Mouse (Mus musculus) kidney, embryonic 14.5 days (tissue): Measurements from ENCODE around the gene Kcnma1. TPM values are rescaled to one million over a fixed set of nuclear protein-coding genes. Genes with fewer than 3 reads are reported as not detected.

Experiments
- ATAC-seq: fragments of 200-750 bp; cut with Nextera tagmentation; 2 replicates; pipeline ENCODE4 v1.8.0; 2017; ENCODE audit warnings: moderate number of reproducible peaks, mild to moderate bottlenecking, moderate TSS enrichment, moderate library complexity; ENCODE audit not compliant: low FRiP score, low TSS enrichment
- H3K27ac ChIP-seq: fragments of 300-500 bp; sonication (generic); 2 replicates; pipeline ENCODE4 v1.5.1; 2014; ENCODE audit warnings: low read depth, mild to moderate bottlenecking, low read length, moderate library complexity, mixed read lengths
- H3K27me3 ChIP-seq: fragments of 300-500 bp; sonication (generic); 2 replicates; pipeline ENCODE4 v1.6.1; 2014; ENCODE audit warnings: mild to moderate bottlenecking, low read length; ENCODE audit not compliant: control insufficient read depth, insufficient read depth
- H3K36me3 ChIP-seq: fragments of 300-500 bp; sonication (generic); 2 replicates; pipeline ENCODE4 v1.6.1; 2014; ENCODE audit warnings: low read length, mixed read lengths; ENCODE audit not compliant: control insufficient read depth, insufficient read depth
- H3K4me1 ChIP-seq: fragments of 300-500 bp; sonication (generic); 2 replicates; pipeline ENCODE4 v1.6.1; 2014; ENCODE audit warnings: low read length, mixed read lengths; ENCODE audit not compliant: control insufficient read depth, insufficient read depth
- H3K4me2 ChIP-seq: fragments of 300-500 bp; sonication (generic); replicated peaks from 2 replicates; pipeline ENCODE4 v1.6.1; 2014; ENCODE audit warnings: low read depth, mild to moderate bottlenecking, low read length
- H3K4me3 ChIP-seq: fragments of 300-500 bp; sonication (generic); 2 replicates; pipeline ENCODE4 v1.5.1; 2014; ENCODE audit warnings: mild to moderate bottlenecking, low read length
- H3K9ac ChIP-seq: fragments of 300-500 bp; sonication (generic); 2 replicates; pipeline ENCODE4 v1.6.1; 2014; ENCODE audit warnings: low read depth, mild to moderate bottlenecking, low read length, moderate library complexity
- H3K9me3 ChIP-seq: fragments of 300-500 bp; sonication (generic); 2 replicates; pipeline ENCODE4 v1.6.1; 2016; ENCODE audit warnings: low read length; ENCODE audit not compliant: control insufficient read depth
- WGBS: fragments of 180-500 bp; shearing (Covaris S2); extraction: QIAGEN DNeasy Blood & Tissue Kit; methylation state at CpG from one replicate; pipeline ENCODE4 v1.1.7; 2014; 5-methylcytosine and 5-hydroxymethylcytosine counted together
- polyA plus RNA-seq: library from polyadenylated mRNA; unstranded; fragments of >200 nt; fragmentation: Nextera tagmentation; extraction: Ambion mirVana; gene quantifications from 2 replicates; pipeline ENCODE4 v1.2.1, GENCODE M21; 2014

The Kcnma1 gene
- polyA plus RNA-seq, 1 experiment from 2014 or later: 1.5 TPM

GRCm38 (mm10) chr14:23830316-23830715, 184.0 kb downstream of the Kcnma1 start:
- WGBS: 19% methylated on average over 4 of the region's 4 CpGs

GRCm38 (mm10) chr14:23828711-23829320, 185.5 kb downstream of the Kcnma1 start:
- Histone ChIP-seq H3K4me1 (peaks cover 7% of the 10 kb centered on the region), H3K27me3 (no peaks in the 10 kb centered on the region; the same call in 1 of the 2 replicates), H3K27ac (no peak overlapping the region), H3K9me3 (no peaks in the 10 kb centered on the region), H3K9ac (no peak overlapping the region), H3K4me3 (no peak overlapping the region), H3K36me3 (no peaks in the 10 kb centered on the region), H3K4me2 (no peak overlapping the region)
- 85% methylated on average over 3 of the region's 3 CpGs for WGBS
- no peak for ATAC-seq

More at GRCm38 (mm10) chr14:23830316-23830715, 184.0 kb downstream of the Kcnma1 start:
- Histone ChIP-seq H3K36me3 (no peaks in the 10 kb centered on the region), H3K4me1 (peaks cover 13% of the 10 kb centered on the region), H3K9me3 (no peaks in the 10 kb centered on the region), H3K9ac (no peak overlapping the region), H3K4me2 (no peak overlapping the region), H3K27me3 (no peaks in the 10 kb centered on the region), H3K4me3 (no peak overlapping the region), H3K27ac (no peak overlapping the region)
- ATAC-seq: no peak

DNA sequence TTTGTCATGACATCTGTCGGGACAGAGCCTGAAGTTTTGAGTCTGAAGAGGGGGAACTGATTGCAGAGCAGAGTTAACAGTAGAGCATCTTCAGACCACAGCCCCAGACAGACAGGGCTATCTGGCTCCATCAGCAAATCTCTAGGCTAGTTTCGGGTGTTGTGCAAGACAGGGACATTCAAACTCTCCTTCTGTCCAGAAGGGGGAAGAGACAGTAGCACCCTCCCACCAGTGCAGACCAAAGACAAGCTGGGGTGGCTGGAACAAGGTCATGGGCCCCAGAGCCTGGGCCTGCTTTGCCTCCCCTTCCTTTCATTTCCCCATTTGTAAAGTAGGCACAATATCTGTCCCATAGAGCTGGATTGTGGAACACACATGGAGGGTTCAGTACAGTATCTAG, 189.4 kb downstream of the Kcnma1 start:
- no peak overlapping the region for H3K9ac ChIP-seq
- H3K4me1 ChIP-seq: no peaks in the 10 kb centered on the region
- no peak for ATAC-seq
- no peak overlapping the region for H3K4me2 ChIP-seq
- no peak overlapping the region for H3K4me3 ChIP-seq
- no peaks in the 10 kb centered on the region for H3K36me3 ChIP-seq
- H3K27ac ChIP-seq: no peak overlapping the region
- H3K27me3 ChIP-seq: no peaks in the 10 kb centered on the region; the same call in 1 of the 2 replicates
- 84% methylated on average over 2 of the region's 2 CpGs for WGBS
- no peaks in the 10 kb centered on the region for H3K9me3 ChIP-seq

GRCm38 (mm10) chr14:23824267-23824666, 190.0 kb downstream of the Kcnma1 start:
- Histone ChIP-seq H3K4me3 (no peak overlapping the region), H3K36me3 (no peaks in the 10 kb centered on the region), H3K9ac (no peak overlapping the region), H3K9me3 (no peaks in the 10 kb centered on the region), H3K27ac (no peak overlapping the region), H3K4me2 (no peak overlapping the region), H3K4me1 (no peaks in the 10 kb centered on the region), H3K27me3 (no peaks in the 10 kb centered on the region; the same call in 1 of the 2 replicates)
- 54% methylated on average over 4 of the region's 4 CpGs for WGBS
- no peak for ATAC-seq

GRCm38 (mm10) chr14:23817585-23817984, 196.7 kb downstream of the Kcnma1 start:
- WGBS: 91% methylated on average over 3 of the region's 3 CpGs
- no peak for ATAC-seq

DNA sequence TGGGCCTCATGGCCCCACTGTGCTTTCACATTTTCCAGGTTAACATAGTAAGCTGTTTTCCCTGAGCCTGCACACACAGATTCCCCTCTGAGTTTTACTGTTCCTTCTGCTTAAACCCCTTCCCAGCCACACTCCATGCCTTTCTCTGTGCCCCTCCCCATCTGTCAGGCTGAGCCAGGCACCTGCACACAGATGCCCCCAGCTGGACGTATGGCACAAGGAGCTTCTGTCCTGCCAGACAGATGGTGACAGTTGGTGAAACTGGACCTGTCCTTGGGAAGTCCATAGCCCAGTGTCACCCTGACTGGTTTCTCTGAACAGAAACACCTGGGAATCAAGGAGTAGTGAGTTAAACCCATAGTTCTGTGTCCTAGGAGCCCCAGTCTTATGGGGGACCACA, 204.2 kb downstream of the Kcnma1 start:
- no peak for ATAC-seq
- WGBS: 36% methylated on average over 1 of the region's 1 CpGs

More at GRCm38 (mm10) chr14:23817585-23817984, 196.7 kb downstream of the Kcnma1 start:
- Histone ChIP-seq H3K4me3 (no peak overlapping the region), H3K27ac (no peak overlapping the region), H3K4me1 (no peaks in the 10 kb centered on the region), H3K9ac (no peak overlapping the region), H3K9me3 (no peaks in the 10 kb centered on the region), H3K36me3 (no peaks in the 10 kb centered on the region), H3K27me3 (no peaks in the 10 kb centered on the region), H3K4me2 (no peak overlapping the region)

DNA sequence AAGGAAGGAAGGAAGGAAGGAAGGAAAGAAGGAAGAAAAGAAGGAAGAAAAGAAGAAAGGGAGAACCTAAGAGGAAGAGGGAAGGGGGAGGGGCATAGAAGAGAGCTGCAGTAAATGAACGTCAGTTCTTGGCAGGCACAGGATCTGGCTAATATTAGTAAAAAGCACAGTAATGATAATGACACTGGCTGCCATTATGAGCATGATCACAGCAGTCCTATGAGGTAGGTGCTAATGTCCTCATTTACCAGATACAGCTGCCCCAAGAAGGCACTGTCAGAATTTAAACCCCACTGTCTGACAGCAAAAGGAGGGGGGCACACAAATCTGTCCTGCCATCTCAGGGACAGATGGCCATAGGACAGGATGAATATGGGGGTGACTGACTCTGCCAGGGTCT, 205.2 kb downstream of the Kcnma1 start:
- no peak for ATAC-seq
- no peaks in the 10 kb centered on the region for H3K9me3 ChIP-seq
- H3K4me1 ChIP-seq: no peaks in the 10 kb centered on the region
- H3K36me3 ChIP-seq: no peaks in the 10 kb centered on the region
- no peak overlapping the region for H3K27ac ChIP-seq
- no peak overlapping the region for H3K4me2 ChIP-seq
- WGBS: 38% methylated on average over 1 of the region's 1 CpGs
- H3K4me3 ChIP-seq: no peak overlapping the region
- H3K27me3 ChIP-seq: no peaks in the 10 kb centered on the region
- no peak overlapping the region for H3K9ac ChIP-seq

More for the DNA sequence above, 204.2 kb downstream of the Kcnma1 start:
- Histone ChIP-seq H3K36me3 (no peaks in the 10 kb centered on the region), H3K4me3 (no peak overlapping the region), H3K9ac (no peak overlapping the region), H3K4me1 (no peaks in the 10 kb centered on the region), H3K27me3 (no peaks in the 10 kb centered on the region), H3K9me3 (no peaks in the 10 kb centered on the region), H3K4me2 (no peak overlapping the region), H3K27ac (no peak overlapping the region)

- H3K4me3 ChIP-seq: no peak overlapping the region
- no peaks in the 10 kb centered on the region for H3K4me1 ChIP-seq
- H3K9me3 ChIP-seq: no peaks in the 10 kb centered on the region
- no peak overlapping the region for H3K9ac ChIP-seq
- 20% methylated on average over 2 of the region's 2 CpGs for WGBS
- H3K27ac ChIP-seq: no peak overlapping the region
- no peak overlapping the region for H3K4me2 ChIP-seq
- H3K27me3 ChIP-seq: no peaks in the 10 kb centered on the region
- no peak for ATAC-seq
- no peaks in the 10 kb centered on the region for H3K36me3 ChIP-seq
Observed at GRCm38 (mm10) chr14:23806378-23806777, 207.9 kb downstream of the Kcnma1 start.

GRCm38 (mm10) chr14:23796878-23797277, 217.4 kb downstream of the Kcnma1 start:
- Histone ChIP-seq H3K27ac (no peak overlapping the region), H3K4me2 (no peak overlapping the region), H3K4me3 (no peak overlapping the region), H3K9ac (no peak overlapping the region), H3K9me3 (no peaks in the 10 kb centered on the region), H3K4me1 (no peaks in the 10 kb centered on the region), H3K27me3 (no peaks in the 10 kb centered on the region), H3K36me3 (no peaks in the 10 kb centered on the region)
- 94% methylated on average over 7 of the region's 7 CpGs for WGBS
- no peak for ATAC-seq
